Mouse (Mus musculus) midbrain, embryonic 10.5 days (tissue): ENCODE measurements around the gene Ppp1r12b. TPM values are rescaled to one million over a fixed set of nuclear protein-coding genes. Genes with fewer than 3 reads are reported as not detected.

Experiments used
- DNase-seq: peaks from one replicate; pipeline ENCODE4 v3.0.0-alpha.2; 2017; ENCODE audit warnings: low spot score
- H3K27ac ChIP-seq: fragments of 300-500 bp; sonication (generic); replicated peaks from 2 replicates; pipeline ENCODE4 v1.5.1; 2016; ENCODE audit warnings: mild to moderate bottlenecking
- H3K27me3 ChIP-seq: fragments of 300-500 bp; sonication (generic); 2 replicates; pipeline ENCODE4 v1.6.1; 2016; ENCODE audit warnings: low read depth, mild to moderate bottlenecking; ENCODE audit not compliant: poor library complexity, severe bottlenecking
- H3K36me3 ChIP-seq: fragments of 300-500 bp; sonication (generic); 2 replicates; pipeline ENCODE4 v1.6.1; 2016; ENCODE audit warnings: mild to moderate bottlenecking, moderate library complexity
- H3K4me1 ChIP-seq: fragments of 300-500 bp; sonication (generic); 2 replicates; pipeline ENCODE4 v1.6.1; 2016
- H3K4me3 ChIP-seq: fragments of 300-500 bp; sonication (generic); 2 replicates; pipeline ENCODE4 v1.5.1; 2016; ENCODE audit warnings: mild to moderate bottlenecking, moderate library complexity
- H3K9me3 ChIP-seq: fragments of 300-500 bp; sonication (generic); replicated peaks from 2 replicates; pipeline ENCODE4 v1.6.1; 2016; ENCODE audit warnings: mild to moderate bottlenecking
- WGBS: fragments of 180-500 bp; shearing (Covaris S2); methylation state at CpG from one replicate; pipeline ENCODE4 v1.1.7; 2016; 5-methylcytosine and 5-hydroxymethylcytosine counted together
- polyA plus RNA-seq: library from polyadenylated mRNA; unstranded; fragments of >200 nt; fragmentation: Nextera tagmentation; extraction: Ambion mirVana; gene quantifications from 2 replicates; pipeline ENCODE4 v1.2.1, GENCODE M21; 2016

The Ppp1r12b gene
- polyA plus RNA-seq, 1 experiment from 2014 or later = 5.7 TPM

DNA sequence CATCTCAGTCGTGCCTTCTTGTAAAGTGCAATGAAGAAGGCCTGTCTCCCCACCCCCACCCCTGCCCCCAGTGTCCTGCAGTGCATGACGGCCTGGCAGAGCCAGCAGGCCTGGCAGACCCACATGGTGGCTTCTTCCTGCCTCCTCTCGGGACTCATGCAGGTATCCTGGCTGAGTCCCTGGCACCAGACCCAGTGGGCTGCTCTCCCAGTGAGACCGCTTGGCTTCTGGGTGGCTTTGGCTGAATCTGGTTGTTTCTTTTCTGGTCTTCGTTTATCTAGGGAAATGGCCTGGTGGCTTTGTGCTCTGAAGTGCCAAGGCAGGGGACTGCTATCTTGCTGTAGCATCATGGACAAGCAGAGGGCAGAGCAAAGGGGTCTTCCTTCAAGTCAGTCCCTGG lies 240.7 kb downstream of the Ppp1r12b start:
- H3K4me1 ChIP-seq = peaks cover 73% of the 10 kb centered on the region
- no peak for DNase-seq
- no peak overlapping the region for H3K4me3 ChIP-seq
- H3K27ac ChIP-seq = peak overlapping the region; percentile 81
- peaks cover 74% of the 10 kb centered on the region for H3K27me3 ChIP-seq
- H3K9me3 ChIP-seq = no peaks in the 10 kb centered on the region
- H3K36me3 ChIP-seq = peaks cover 4% of the 10 kb centered on the region; the same call in 1 of the 2 replicates
- WGBS = 73% methylated on average over 5 of the region's 5 CpGs

- peaks cover 4% of the 10 kb centered on the region; the same call in 1 of the 2 replicates for H3K36me3 ChIP-seq
- H3K4me3 ChIP-seq = peak overlapping the region; percentile 20; the same call in 1 of the 2 replicates
- no peaks in the 10 kb centered on the region for H3K9me3 ChIP-seq
- peak; percentile 44 for DNase-seq
- H3K27me3 ChIP-seq = peaks cover 83% of the 10 kb centered on the region
- peaks cover 73% of the 10 kb centered on the region for H3K4me1 ChIP-seq
- 48% methylated on average over 8 of the region's 8 CpGs for WGBS
- H3K27ac ChIP-seq = peak overlapping the region; percentile 81
Measured at GRCm38 (mm10) chr1:134714166-134714565, 241.6 kb downstream of the Ppp1r12b start.

- Histone ChIP-seq H3K27me3 (peaks cover 83% of the 10 kb centered on the region), H3K9me3 (no peaks in the 10 kb centered on the region), H3K4me3 (peak overlapping the region; percentile 20; the same call in 1 of the 2 replicates), H3K27ac (peak overlapping the region; percentile 81), H3K4me1 (peaks cover 73% of the 10 kb centered on the region), H3K36me3 (peaks cover 4% of the 10 kb centered on the region; the same call in 1 of the 2 replicates)
- 3% methylated on average over 11 of the region's 11 CpGs for WGBS
- DNase-seq = peak; percentile 84
Measured at GRCm38 (mm10) chr1:134713421-134713969, 242.2 kb downstream of the Ppp1r12b start.

DNA sequence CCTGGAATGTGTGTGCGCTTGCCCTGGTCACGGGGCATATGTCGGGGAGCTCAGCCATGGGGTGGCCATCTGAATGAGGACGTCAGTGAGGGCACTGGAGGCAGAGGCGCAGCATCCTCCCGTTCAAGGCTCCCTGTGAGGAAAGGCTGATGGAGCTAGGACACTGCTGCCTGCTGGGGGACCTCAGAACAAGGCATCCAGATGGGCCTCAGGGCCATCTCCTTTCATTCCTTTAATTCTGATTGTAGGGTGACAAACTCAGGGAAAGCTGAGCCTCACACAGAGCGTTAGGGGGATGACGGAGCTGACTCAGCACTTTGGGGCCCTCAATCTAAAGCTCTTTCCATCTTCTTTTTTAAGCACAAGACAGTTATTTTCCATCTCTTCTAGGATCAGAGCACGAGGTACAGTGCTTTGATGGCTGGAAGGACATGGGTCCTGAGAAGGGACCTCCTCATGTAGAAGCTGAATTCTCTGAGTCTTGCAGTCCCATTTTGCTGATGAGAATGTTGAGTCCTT lies 242.9 kb downstream of the Ppp1r12b start:
- Histone ChIP-seq H3K4me1 (peaks cover 76% of the 10 kb centered on the region), H3K27me3 (peaks cover 83% of the 10 kb centered on the region)
- 69% methylated on average over 9 of the region's 9 CpGs for WGBS

GRCm38 (mm10) chr1:134711653-134712052 lies 244.1 kb downstream of the Ppp1r12b start:
- H3K27ac ChIP-seq = peak overlapping the region; percentile 93
- peaks cover 81% of the 10 kb centered on the region for H3K4me1 ChIP-seq
- H3K27me3 ChIP-seq = peaks cover 91% of the 10 kb centered on the region

More for the DNA sequence above, 242.9 kb downstream of the Ppp1r12b start:
- Histone ChIP-seq H3K4me3 (no peak overlapping the region), H3K27ac (peak overlapping the region; percentile 81), H3K9me3 (no peaks in the 10 kb centered on the region), H3K36me3 (peaks cover 4% of the 10 kb centered on the region; the same call in 1 of the 2 replicates)
- DNase-seq = no peak

GRCm38 (mm10) chr1:134711061-134711460 lies 244.7 kb downstream of the Ppp1r12b start:
- Histone ChIP-seq H3K36me3 (peaks cover 4% of the 10 kb centered on the region; the same call in 1 of the 2 replicates), H3K4me3 (peak overlapping the region; percentile 71), H3K4me1 (peaks cover 82% of the 10 kb centered on the region), H3K27me3 (peaks cover 91% of the 10 kb centered on the region), H3K27ac (peak overlapping the region; percentile 93), H3K9me3 (no peaks in the 10 kb centered on the region)
- WGBS = 41% methylated on average over 7 of the region's 7 CpGs
- peak; percentile 43 for DNase-seq

More at GRCm38 (mm10) chr1:134711653-134712052, 244.1 kb downstream of the Ppp1r12b start:
- Histone ChIP-seq H3K36me3 (peaks cover 4% of the 10 kb centered on the region; the same call in 1 of the 2 replicates), H3K4me3 (peak overlapping the region; percentile 71), H3K9me3 (no peaks in the 10 kb centered on the region)
- WGBS = 83% methylated on average over 5 of the region's 5 CpGs
- DNase-seq = no peak

DNA sequence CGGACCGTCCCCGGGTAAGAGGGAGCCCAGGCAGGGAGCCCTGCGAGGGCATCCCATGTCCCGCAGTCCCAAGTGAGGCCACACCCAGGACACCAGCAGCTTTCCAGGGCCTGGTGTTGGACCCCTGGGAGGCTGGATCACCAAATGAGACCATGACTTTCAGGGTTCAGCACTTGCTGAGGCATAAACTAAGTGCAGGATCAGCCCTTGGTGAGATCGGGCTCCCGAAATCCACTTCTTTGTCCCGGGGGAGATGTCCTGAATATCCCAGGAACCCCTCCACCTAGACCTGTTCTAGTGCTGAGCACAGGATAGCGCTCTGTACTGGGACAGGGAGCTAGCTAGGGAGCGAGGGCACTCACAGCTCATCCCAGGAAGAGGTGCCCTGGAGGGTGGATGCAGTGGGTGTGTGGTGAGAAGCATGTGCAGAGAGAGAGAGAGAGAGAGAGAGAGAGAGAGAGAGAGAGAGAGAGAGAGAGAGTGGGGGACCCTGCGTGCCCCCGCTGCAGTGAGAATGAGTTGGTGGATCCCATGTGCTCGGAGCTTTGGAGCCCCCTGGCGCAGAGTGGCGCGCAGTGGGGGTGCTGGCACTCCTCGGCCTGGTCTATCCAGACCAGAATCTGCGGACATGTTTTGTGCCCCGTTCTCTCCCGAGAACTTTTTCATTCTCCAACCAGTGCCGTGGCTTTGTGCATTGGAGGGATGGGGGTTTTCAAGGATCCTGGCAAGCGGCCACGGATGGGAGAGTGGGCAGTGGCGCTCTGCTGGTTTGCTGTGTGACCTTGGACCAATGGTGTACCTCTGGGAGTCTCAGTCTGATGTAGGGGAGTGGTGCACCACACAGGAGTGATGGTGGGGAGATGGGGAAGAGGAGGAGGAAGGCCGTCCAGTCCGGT lies 246.1 kb downstream of the Ppp1r12b start:
- H3K4me3 ChIP-seq = peak overlapping the region; percentile 71
- H3K36me3 ChIP-seq = no peaks in the 10 kb centered on the region
- 8% methylated on average over 26 of the region's 26 CpGs for WGBS
- peak; percentile 52 for DNase-seq
- H3K4me1 ChIP-seq = peaks cover 83% of the 10 kb centered on the region
- H3K9me3 ChIP-seq = no peaks in the 10 kb centered on the region
- H3K27ac ChIP-seq = peak overlapping the region; percentile 93
- peaks cover 91% of the 10 kb centered on the region for H3K27me3 ChIP-seq

- Histone ChIP-seq H3K4me3 (peak overlapping the region; percentile 71), H3K27ac (peak overlapping the region; percentile 93), H3K27me3 (peaks cover 91% of the 10 kb centered on the region), H3K4me1 (peaks cover 75% of the 10 kb centered on the region), H3K9me3 (no peaks in the 10 kb centered on the region), H3K36me3 (no peaks in the 10 kb centered on the region)
- WGBS = under 1% methylated on average over 46 of the region's 46 CpGs
- DNase-seq = peak; percentile 77
Measured at GRCm38 (mm10) chr1:134708801-134709385, 246.8 kb downstream of the Ppp1r12b start.

DNA sequence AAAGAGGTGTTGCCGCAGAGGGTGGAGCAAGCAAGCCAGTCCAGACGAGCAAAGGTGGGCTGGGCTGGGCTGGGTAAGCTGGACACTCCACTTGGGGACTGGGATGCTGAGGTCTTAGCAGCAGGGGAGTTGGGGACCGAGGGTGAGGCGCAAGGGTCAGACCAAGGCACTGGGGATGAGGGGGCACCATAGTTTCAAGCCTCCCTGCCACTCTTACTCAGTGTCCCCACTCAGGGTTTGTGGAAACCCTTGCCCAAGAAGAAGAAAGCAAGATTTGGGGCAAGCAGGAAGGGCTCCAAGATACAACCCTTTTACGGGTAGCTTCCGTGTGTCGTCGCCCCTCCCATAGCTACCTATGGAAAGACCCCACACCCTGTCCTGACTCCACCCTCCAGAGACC lies 247.5 kb downstream of the Ppp1r12b start:
- Histone ChIP-seq H3K4me3 (peak overlapping the region; percentile 71), H3K27me3 (peaks cover 93% of the 10 kb centered on the region), H3K4me1 (peaks cover 73% of the 10 kb centered on the region), H3K27ac (peak overlapping the region; percentile 93), H3K36me3 (no peaks in the 10 kb centered on the region), H3K9me3 (no peaks in the 10 kb centered on the region)
- 10% methylated on average over 8 of the region's 8 CpGs for WGBS
- no peak for DNase-seq

DNA sequence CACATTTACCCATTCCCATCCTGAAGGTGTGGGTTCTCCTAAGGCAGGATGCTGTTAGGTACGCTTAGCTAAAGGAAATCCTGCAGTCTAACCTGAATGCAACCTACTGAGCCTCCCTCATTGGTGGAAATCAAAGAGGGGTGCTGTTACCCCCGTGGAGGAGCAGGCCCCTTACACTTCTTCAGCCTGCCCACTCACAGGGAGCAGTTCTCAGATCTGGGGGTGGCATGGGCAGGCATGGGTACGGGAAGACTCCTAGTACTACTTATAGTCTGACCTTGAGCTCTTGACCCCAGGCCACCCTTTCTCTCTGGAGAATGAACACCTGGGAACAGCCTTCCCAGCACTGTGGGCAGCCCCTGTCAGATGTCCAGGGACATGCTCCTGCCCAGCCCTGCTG lies 248.2 kb downstream of the Ppp1r12b start:
- DNase-seq = no peak
- Histone ChIP-seq H3K36me3 (no peaks in the 10 kb centered on the region), H3K9me3 (no peaks in the 10 kb centered on the region), H3K27me3 (peaks cover 95% of the 10 kb centered on the region), H3K4me3 (no peak overlapping the region), H3K27ac (0 out of 2 replicates have a peak overlapping the region, but pooled peaks have one; percentile 7), H3K4me1 (peaks cover 66% of the 10 kb centered on the region)
- WGBS = 82% methylated on average over 3 of the region's 3 CpGs

DNA sequence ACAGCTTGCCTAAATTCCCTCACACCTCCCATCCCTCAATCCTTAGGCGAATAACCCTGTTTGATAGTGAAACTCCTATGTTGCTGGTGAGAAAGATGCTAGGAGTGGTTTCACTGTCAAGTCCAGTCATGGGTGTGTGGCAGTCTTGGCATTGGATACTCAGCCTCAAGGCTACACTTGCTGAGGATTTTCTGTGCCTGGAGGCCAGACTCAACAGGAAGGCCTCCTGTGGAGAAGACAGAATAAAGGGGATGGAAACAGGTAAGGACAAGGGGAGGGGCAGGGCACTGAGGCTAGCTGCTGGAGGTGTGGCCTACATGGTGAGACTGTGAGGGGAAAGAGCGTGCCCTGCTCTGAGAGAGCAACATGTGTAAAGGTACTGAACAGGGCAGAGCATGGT lies 249.2 kb downstream of the Ppp1r12b start:
- no peak overlapping the region for H3K27ac ChIP-seq
- WGBS = 44% methylated on average over 2 of the region's 2 CpGs
- no peaks in the 10 kb centered on the region for H3K36me3 ChIP-seq
- no peak for DNase-seq
- H3K4me1 ChIP-seq = peaks cover 60% of the 10 kb centered on the region
- H3K4me3 ChIP-seq = no peak overlapping the region
- H3K27me3 ChIP-seq = peaks cover 87% of the 10 kb centered on the region
- no peaks in the 10 kb centered on the region for H3K9me3 ChIP-seq
